Mouse (Mus musculus) forebrain, embryonic 14.5 days (tissue): Measurements from ENCODE around the gene Ccndbp1. TPM values are rescaled to one million over a fixed set of nuclear protein-coding genes. Genes with fewer than 3 reads are reported as not detected.

Experiments
- ATAC-seq: fragments of 200-750 bp; cut with Nextera tagmentation; 2 replicates; pipeline ENCODE4 v1.8.0; 2017; ENCODE audit warnings: mild to moderate bottlenecking, moderate library complexity
- DNase-seq: peaks from one replicate; pipeline ENCODE4 v3.0.0-alpha.2; 2015; ENCODE audit warnings: low spot score
- H3K27ac ChIP-seq: fragments of 300-500 bp; sonication (generic); 2 replicates; pipeline ENCODE4 v1.5.1; 2014; ENCODE audit warnings: low read depth, mild to moderate bottlenecking, control low read depth, low read length, moderate library complexity
- H3K27me3 ChIP-seq: fragments of 300-500 bp; sonication (generic); replicated peaks from 2 replicates; pipeline ENCODE4 v1.6.1; 2014; ENCODE audit warnings: low read length, control low read depth, mixed read lengths; ENCODE audit not compliant: control insufficient read depth, insufficient read depth
- H3K36me3 ChIP-seq: fragments of 300-500 bp; sonication (generic); 2 replicates; pipeline ENCODE4 v1.6.1; 2014; ENCODE audit warnings: low read length, control low read depth; ENCODE audit not compliant: control insufficient read depth, insufficient read depth
- H3K4me1 ChIP-seq: fragments of 300-500 bp; sonication (generic); 2 replicates; pipeline ENCODE4 v1.6.1; 2014; ENCODE audit warnings: antibody characterized with exemption, low read length, control low read depth; ENCODE audit not compliant: control insufficient read depth, insufficient read depth
- H3K4me2 ChIP-seq: fragments of 300-500 bp; sonication (generic); 2 replicates; pipeline ENCODE4 v1.6.1; 2014; ENCODE audit warnings: mild to moderate bottlenecking, control low read depth, low read length
- H3K4me3 ChIP-seq: fragments of 300-500 bp; sonication (generic); 2 replicates; pipeline ENCODE4 v1.5.1; 2014; ENCODE audit warnings: low read depth, low read length, control low read depth
- H3K9ac ChIP-seq: fragments of 300-500 bp; sonication (generic); 2 replicates; pipeline ENCODE4 v1.6.1; 2014; ENCODE audit warnings: mild to moderate bottlenecking, low read length, control low read depth, moderate library complexity
- H3K9me3 ChIP-seq: fragments of 300-500 bp; sonication (generic); replicated peaks from 2 replicates; pipeline ENCODE4 v1.6.1; 2016; ENCODE audit warnings: low read length, control low read depth, mixed read lengths; ENCODE audit not compliant: control insufficient read depth
- WGBS: fragments of 180-500 bp; shearing (Covaris S2); extraction: QIAGEN DNeasy Blood & Tissue Kit; methylation state at CpG from one replicate; pipeline ENCODE4 v1.1.7; 2014; 5-methylcytosine and 5-hydroxymethylcytosine counted together
- microRNA-seq: library from miRNA; unstranded; fragments of <30 nt; microRNA quantifications from one replicate; pipeline ENCODE4, GENCODE M21; 2016
- polyA plus RNA-seq: library from polyadenylated mRNA; unstranded; fragments of >200 nt; fragmentation: Nextera tagmentation; extraction: Ambion mirVana; gene quantifications from 2 replicates; pipeline ENCODE4 v1.2.1, GENCODE M21; 2014

Gene Ccndbp1
- polyA plus RNA-seq, 1 experiment from 2014 or later, result 82.4 TPM

- Histone ChIP-seq H3K36me3 (no peaks in the 10 kb centered on the region), H3K4me1 (no peaks in the 10 kb centered on the region), H3K4me2 (no peak overlapping the region), H3K9me3 (no peaks in the 10 kb centered on the region), H3K27ac (no peak overlapping the region), H3K9ac (no peak overlapping the region), H3K4me3 (no peak overlapping the region), H3K27me3 (no peaks in the 10 kb centered on the region)
- no peak for ATAC-seq
- 58% methylated on average over 5 of the region's 5 CpGs for WGBS
- peak; percentile 54 for DNase-seq
Observed at GRCm38 (mm10) chr2:121041098-121041497, 32.9 kb downstream of the Ccndbp1 start.

- Histone ChIP-seq H3K9me3 (no peaks in the 10 kb centered on the region), H3K4me1 (no peaks in the 10 kb centered on the region), H3K27ac (no peak overlapping the region), H3K36me3 (no peaks in the 10 kb centered on the region), H3K4me2 (no peak overlapping the region), H3K4me3 (no peak overlapping the region), H3K27me3 (no peaks in the 10 kb centered on the region), H3K9ac (no peak overlapping the region)
- DNase-seq, result no peak
- no peak for ATAC-seq
- WGBS, result 79% methylated on average over 4 of the region's 4 CpGs
Observed at GRCm38 (mm10) chr2:121045653-121046052, 37.5 kb downstream of the Ccndbp1 start.

DNA sequence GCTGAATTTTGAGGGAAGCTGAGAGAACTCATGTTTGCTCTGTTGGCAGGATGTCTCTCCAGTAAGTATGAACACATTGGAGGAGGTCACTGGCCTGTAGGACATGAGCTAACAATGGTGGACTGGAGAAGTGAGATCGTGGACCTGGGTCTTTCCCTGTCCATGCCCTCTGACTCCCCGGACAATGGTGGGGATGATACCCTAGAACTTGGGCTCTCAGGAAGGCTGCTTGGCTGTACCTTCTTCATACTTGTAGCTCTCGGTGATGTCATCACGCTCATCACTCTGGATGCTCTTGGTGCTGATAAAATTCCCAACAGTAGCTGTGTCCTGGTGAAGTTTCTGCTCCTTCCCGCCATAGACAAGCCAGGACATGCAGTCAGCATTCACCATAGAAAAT, 44.0 kb downstream of the Ccndbp1 start:
- Histone ChIP-seq H3K4me3 (no peak overlapping the region), H3K27ac (no peak overlapping the region), H3K27me3 (no peaks in the 10 kb centered on the region), H3K9me3 (no peaks in the 10 kb centered on the region), H3K9ac (no peak overlapping the region), H3K4me1 (no peaks in the 10 kb centered on the region), H3K4me2 (no peak overlapping the region), H3K36me3 (no peaks in the 10 kb centered on the region)
- DNase-seq (no peak), ATAC-seq (no peak)
- 91% methylated on average over 5 of the region's 5 CpGs for WGBS

- no peak overlapping the region for H3K4me3 ChIP-seq
- no peaks in the 10 kb centered on the region for H3K4me1 ChIP-seq
- no peaks in the 10 kb centered on the region for H3K36me3 ChIP-seq
- H3K27me3 ChIP-seq, result no peaks in the 10 kb centered on the region
- WGBS, result 79% methylated on average over 2 of the region's 2 CpGs
- no peak overlapping the region for H3K27ac ChIP-seq
- H3K9ac ChIP-seq, result no peak overlapping the region
- H3K4me2 ChIP-seq, result no peak overlapping the region
- DNase-seq (no peak), ATAC-seq (no peak)
- H3K9me3 ChIP-seq, result no peaks in the 10 kb centered on the region
Observed at GRCm38 (mm10) chr2:121054060-121054459, 45.9 kb downstream of the Ccndbp1 start.

DNA sequence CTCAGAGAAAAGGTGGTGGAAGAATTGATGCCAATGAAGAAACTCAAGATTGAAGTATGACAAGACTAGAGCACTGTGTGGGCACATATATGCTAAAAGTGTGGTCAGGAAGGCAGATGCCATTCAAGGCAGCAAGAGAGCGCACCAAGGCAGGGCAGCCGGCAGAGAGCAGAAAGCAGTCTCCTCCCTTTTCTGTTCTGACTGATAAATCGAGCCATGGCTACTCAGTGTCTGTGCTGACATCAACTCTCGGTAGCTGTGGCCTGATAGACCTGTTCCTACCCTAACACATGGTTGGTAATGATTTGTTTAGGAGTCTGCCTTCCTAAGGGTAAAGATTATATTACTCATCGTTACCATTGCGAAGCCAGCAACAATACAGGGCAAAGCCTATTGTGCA, 47.7 kb downstream of the Ccndbp1 start:
- Histone ChIP-seq H3K4me2 (no peak overlapping the region), H3K9me3 (no peaks in the 10 kb centered on the region), H3K9ac (no peak overlapping the region), H3K27me3 (no peaks in the 10 kb centered on the region), H3K4me3 (no peak overlapping the region), H3K27ac (no peak overlapping the region), H3K36me3 (no peaks in the 10 kb centered on the region), H3K4me1 (no peaks in the 10 kb centered on the region)
- WGBS, result 85% methylated on average over 6 of the region's 6 CpGs
- no peak for DNase-seq
- ATAC-seq, result no peak

- DNase-seq (no peak), ATAC-seq (no peak)
- no peaks in the 10 kb centered on the region for H3K9me3 ChIP-seq
- no peaks in the 10 kb centered on the region for H3K27me3 ChIP-seq
- H3K9ac ChIP-seq, result no peak overlapping the region
- no peak overlapping the region for H3K27ac ChIP-seq
- no peak overlapping the region for H3K4me3 ChIP-seq
- no peaks in the 10 kb centered on the region for H3K4me1 ChIP-seq
- no peaks in the 10 kb centered on the region for H3K36me3 ChIP-seq
- no peak overlapping the region for H3K4me2 ChIP-seq
- WGBS, result 78% methylated on average over 6 of the region's 6 CpGs
Observed at GRCm38 (mm10) chr2:121057997-121058396, 49.8 kb downstream of the Ccndbp1 start.

DNA sequence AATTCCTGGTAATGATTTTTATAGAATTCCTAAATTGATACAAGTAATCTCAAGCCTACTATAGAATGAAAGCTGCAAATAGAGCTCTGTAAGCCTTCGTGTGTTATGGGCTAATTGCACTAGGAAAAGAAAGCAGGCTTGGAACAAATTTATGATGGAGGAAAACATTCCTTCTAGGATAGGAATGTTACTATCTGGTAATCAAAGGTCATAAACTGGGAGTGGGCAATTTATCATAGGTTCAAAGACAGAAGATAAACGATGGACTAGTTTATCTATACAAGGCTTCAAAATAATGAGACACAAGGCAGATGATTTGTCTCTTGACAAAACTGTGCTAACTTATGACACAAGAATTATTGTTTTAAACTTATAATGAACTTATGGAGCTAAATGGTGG, 53.1 kb downstream of the Ccndbp1 start:
- Histone ChIP-seq H3K27me3 (no peaks in the 10 kb centered on the region), H3K4me3 (no peak overlapping the region), H3K4me2 (no peak overlapping the region), H3K36me3 (no peaks in the 10 kb centered on the region), H3K9ac (no peak overlapping the region), H3K27ac (no peak overlapping the region), H3K9me3 (no peaks in the 10 kb centered on the region), H3K4me1 (no peaks in the 10 kb centered on the region)
- ATAC-seq (no peak), DNase-seq (no peak)
- 92% methylated on average over 2 of the region's 2 CpGs for WGBS

Small RNA genes lying within 50 kb of the gene (microRNA-seq; reads per million reads assigned to microRNA genes)
- gene Gm44325, result not detected

Other genes with a start within 250 kb of the Ccndbp1 start
- 5.1 and 6.0 TPM in 2 replicates for gene Cdan1, start 158.3 kb upstream of the Ccndbp1 start, polyA plus RNA-seq
- gene Ttbk2, start 157.8 kb upstream of the Ccndbp1 start, polyA plus RNA-seq, result 7.3 and 11.1 TPM in 2 replicates
- 23.8 and 32.8 TPM in 2 replicates for gene Ubr1, start 37.7 kb upstream of the Ccndbp1 start, polyA plus RNA-seq
- gene Tmem62, start 31.4 kb upstream of the Ccndbp1 start, polyA plus RNA-seq, result 7.9 and 9.1 TPM in 2 replicates
- gene Epb42, start 28.7 kb downstream of the Ccndbp1 start, polyA plus RNA-seq, result 0.13 and 0.32 TPM in 2 replicates
- gene Tgm5, start 77.4 kb downstream of the Ccndbp1 start, polyA plus RNA-seq, result not detected in 2 replicates
- not detected in 2 replicates for gene Tgm7, start 101.4 kb downstream of the Ccndbp1 start, polyA plus RNA-seq
- gene Adal, start 132.0 kb downstream of the Ccndbp1 start, polyA plus RNA-seq, result 37.2 and 38.0 TPM in 2 replicates
- gene Lcmt2, start 132.2 kb downstream of the Ccndbp1 start, polyA plus RNA-seq, result 22.7 and 27.8 TPM in 2 replicates
- 38.9 and 43.7 TPM in 2 replicates for gene Tubgcp4, start 162.3 kb downstream of the Ccndbp1 start, polyA plus RNA-seq
- gene Zscan29, start 162.7 kb downstream of the Ccndbp1 start, polyA plus RNA-seq, result 8.5 and 9.7 TPM in 2 replicates